Mouse (Mus musculus): ENCODE measurements around the gene Bicc1. TPM values are rescaled to one million over a fixed set of nuclear protein-coding genes. Genes with fewer than 3 reads are reported as not detected.

The Bicc1 gene
- polyA plus RNA-seq, 1 experiment from 2014 or later: 4.3 TPM

Other genes with a start within 250 kb of the Bicc1 start
- 49.7 and 50.2 TPM in 2 replicates for gene Tfam, start 78.6 kb upstream of the Bicc1 start, polyA plus RNA-seq (2015; fragmentation: Nextera tagmentation; extraction: Ambion mirVana)
- gene Ube2d1, start 125.6 kb upstream of the Bicc1 start, polyA plus RNA-seq (2015; fragmentation: Nextera tagmentation; extraction: Ambion mirVana): 187 and 193 TPM in 2 replicates
- gene Cisd1, start 185.3 kb upstream of the Bicc1 start, polyA plus RNA-seq (2015; fragmentation: Nextera tagmentation; extraction: Ambion mirVana): 300 and 325 TPM in 2 replicates
- 16.5 and 19.3 TPM in 2 replicates for gene Ipmk, start 188.1 kb upstream of the Bicc1 start, polyA plus RNA-seq (2015; fragmentation: Nextera tagmentation; extraction: Ambion mirVana)

Data from midbrain, embryonic 16.5 days (tissue).